Mouse (Mus musculus) ES-Bruce4 (cell line): ENCODE results near the gene Pogz. TPM values are rescaled to one million over a fixed set of nuclear protein-coding genes. Genes with fewer than 3 reads are reported as not detected.
A peak's percentile ranks its signal among the peaks of the same experiment; 100 is the strongest.
"Not testable (repeated sequence)": the region's sequence is repeated elsewhere in the genome, so short reads cannot be mapped to it uniquely, and the experiment has no call there.

ENCODE experiments used
- H3K27ac ChIP-seq: 2 replicates; pipeline ENCODE4 v1.5.1; 2012; ENCODE audit warnings: low read length, inconsistent platforms; ENCODE audit not compliant: insufficient read depth
- H3K27me3 ChIP-seq: 2 replicates; pipeline ENCODE4 v1.6.1; 2012; ENCODE audit warnings: mild to moderate bottlenecking, low read length, inconsistent platforms; ENCODE audit not compliant: control insufficient read depth, poor library complexity, insufficient read depth, severe bottlenecking
- H3K36me3 ChIP-seq: 2 replicates; pipeline ENCODE4 v1.6.1; 2012; ENCODE audit warnings: inconsistent platforms, mild to moderate bottlenecking, low read length, moderate library complexity; ENCODE audit not compliant: control insufficient read depth, poor library complexity, insufficient read depth, severe bottlenecking
- H3K4me1 ChIP-seq: one replicate; pipeline ENCODE4 v1.8.1; 2011; ENCODE audit warnings: low read length; ENCODE audit not compliant: control insufficient read depth, insufficient read depth
- H3K4me3 ChIP-seq: 2 replicates; pipeline ENCODE4 v1.5.1; 2011; ENCODE audit warnings: low read depth, mild to moderate bottlenecking, low read length
- H3K9ac ChIP-seq: 2 replicates; pipeline ENCODE4 v1.6.1; 2012; ENCODE audit warnings: low read depth, mild to moderate bottlenecking, inconsistent platforms; ENCODE audit not compliant: poor library complexity, severe bottlenecking
- H3K9me3 ChIP-seq: replicated peaks from 2 replicates; pipeline ENCODE4 v1.6.1; 2012; ENCODE audit warnings: mild to moderate bottlenecking, low read length, inconsistent platforms; ENCODE audit not compliant: control insufficient read depth, poor library complexity, insufficient read depth, severe bottlenecking
- CTCF ChIP-seq: IDR thresholded peaks from one replicate; pipeline ENCODE4 v1.8.1; 2011; ENCODE audit warnings: low read depth, low read length
- EP300 ChIP-seq: IDR thresholded peaks from 2 replicates; pipeline ENCODE4 v1.6.1; 2011; ENCODE audit warnings: low read depth, low read length; ENCODE audit not compliant: insufficient read depth
- POLR2A ChIP-seq: IDR thresholded peaks from one replicate; pipeline ENCODE4 v1.8.1; 2011; ENCODE audit warnings: low read length; ENCODE audit not compliant: insufficient read depth
- polyA plus RNA-seq: library from polyadenylated mRNA; stranded (reverse); fragments of >200 nt; gene quantifications from 2 replicates; pipeline ENCODE4 v1.2.4, GENCODE M21; 2011; ENCODE audit warnings: low read depth; ENCODE audit not compliant: missing spikeins, insufficient read depth, insufficient read length

The Pogz gene
- polyA plus RNA-seq, 1 experiment: 92.6 TPM

- H3K9ac ChIP-seq: no peak overlapping the region
- H3K9me3 ChIP-seq: no peaks in the 10 kb centered on the region
- no peaks in the 10 kb centered on the region for H3K27me3 ChIP-seq
- H3K4me3 ChIP-seq: no peak overlapping the region
- no peaks in the 10 kb centered on the region for H3K4me1 ChIP-seq
- no peak for TF ChIP-seq EP300
- TF ChIP-seq POLR2A: no peak
- TF ChIP-seq CTCF: no peak
- no peak overlapping the region for H3K27ac ChIP-seq
- H3K36me3 ChIP-seq: peaks cover 64% of the 10 kb centered on the region
These were observed 45.2 kb downstream of the Pogz start for GRCm38 (mm10) chr3:94882579-94882978.

- Histone ChIP-seq H3K4me1 (no peaks in the 10 kb centered on the region), H3K27ac (peak within 1 kb of the TSS; percentile 52), H3K9me3 (no peaks in the 10 kb centered on the region), H3K4me3 (peak within 1 kb of the TSS; percentile 79), H3K36me3 (peaks cover 34% of the 10 kb centered on the region), H3K27me3 (no peaks in the 10 kb centered on the region), H3K9ac (peak within 1 kb of the TSS; percentile 90)
- TF ChIP-seq CTCF: no peak
- peak; percentile 68 for TF ChIP-seq POLR2A
- TF ChIP-seq EP300: no peak
These were observed 49.2 kb downstream of the Pogz start, which contains the start of gene Psmb4 for GRCm38 (mm10) chr3:94886316-94887224. Gene Psmb4 (minus strand): TSS chr3:94886961.

- no peak overlapping the region for H3K4me3 ChIP-seq
These were observed 51.2 kb downstream of the Pogz start for GRCm38 (mm10) chr3:94888595-94888994.

GRCm38 (mm10) chr3:94894076-94894475, 56.7 kb downstream of the Pogz start:
- no peak overlapping the region for H3K4me3 ChIP-seq
- TF ChIP-seq EP300: no peak
- TF ChIP-seq CTCF: no peak
- no peak for TF ChIP-seq POLR2A
- H3K9me3 ChIP-seq: no peaks in the 10 kb centered on the region

More at GRCm38 (mm10) chr3:94888595-94888994, 51.2 kb downstream of the Pogz start:
- Histone ChIP-seq H3K9me3 (no peaks in the 10 kb centered on the region), H3K27ac (no peak overlapping the region), H3K4me1 (no peaks in the 10 kb centered on the region), H3K36me3 (peaks cover 21% of the 10 kb centered on the region), H3K27me3 (no peaks in the 10 kb centered on the region), H3K9ac (no peak overlapping the region)
- TF ChIP-seq POLR2A: no peak
- TF ChIP-seq CTCF: peak; percentile 12

GRCm38 (mm10) chr3:94902747-94903146, 65.4 kb downstream of the Pogz start:
- no peak for TF ChIP-seq EP300
- no peak for TF ChIP-seq CTCF
- TF ChIP-seq POLR2A: no peak
- Histone ChIP-seq H3K27ac (no peak overlapping the region), H3K9me3 (no peaks in the 10 kb centered on the region), H3K4me1 (no peaks in the 10 kb centered on the region), H3K36me3 (no peaks in the 10 kb centered on the region), H3K9ac (no peak overlapping the region), H3K27me3 (no peaks in the 10 kb centered on the region; the same call in 1 of the 2 replicates), H3K4me3 (no peak overlapping the region)

More at GRCm38 (mm10) chr3:94894076-94894475, 56.7 kb downstream of the Pogz start:
- H3K4me1 ChIP-seq: no peaks in the 10 kb centered on the region
- no peaks in the 10 kb centered on the region for H3K36me3 ChIP-seq
- no peak overlapping the region for H3K27ac ChIP-seq
- no peaks in the 10 kb centered on the region for H3K27me3 ChIP-seq
- no peak overlapping the region for H3K9ac ChIP-seq

- H3K27me3 ChIP-seq: not testable (repeated sequence)
These were observed 67.4 kb downstream of the Pogz start for GRCm38 (mm10) chr3:94904759-94905158.

More at GRCm38 (mm10) chr3:94904759-94905158, 67.4 kb downstream of the Pogz start:
- not testable (repeated sequence) for H3K36me3 ChIP-seq, H3K9me3 ChIP-seq, H3K4me3 ChIP-seq, H3K27ac ChIP-seq, H3K9ac ChIP-seq, H3K4me1 ChIP-seq
